Mouse (Mus musculus): ENCODE data around the gene Ints13.

The Ints13 gene

DNA sequence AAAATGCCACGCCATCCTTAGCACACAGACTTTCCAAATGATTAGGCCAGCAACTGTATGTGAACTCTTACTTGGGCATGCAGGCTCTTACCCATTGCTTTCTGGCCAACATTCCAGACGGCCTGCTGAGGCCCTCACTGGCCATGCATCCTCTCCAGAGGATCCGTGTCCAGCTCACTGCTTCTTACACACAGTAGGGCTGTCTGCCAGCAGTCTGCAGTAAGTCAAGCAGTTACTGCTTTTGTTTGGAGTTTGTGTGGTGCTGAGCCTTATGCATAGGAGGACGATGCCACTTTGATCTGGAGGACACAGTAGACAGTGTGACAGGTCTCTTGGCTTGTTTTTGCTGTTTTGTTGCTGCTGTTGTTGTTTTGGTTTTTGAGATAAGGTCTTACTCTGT lies 39.0 kb downstream of the Ints13 start:
- DNase-seq (ENCODE audit: low spot score) = no peak

DNA sequence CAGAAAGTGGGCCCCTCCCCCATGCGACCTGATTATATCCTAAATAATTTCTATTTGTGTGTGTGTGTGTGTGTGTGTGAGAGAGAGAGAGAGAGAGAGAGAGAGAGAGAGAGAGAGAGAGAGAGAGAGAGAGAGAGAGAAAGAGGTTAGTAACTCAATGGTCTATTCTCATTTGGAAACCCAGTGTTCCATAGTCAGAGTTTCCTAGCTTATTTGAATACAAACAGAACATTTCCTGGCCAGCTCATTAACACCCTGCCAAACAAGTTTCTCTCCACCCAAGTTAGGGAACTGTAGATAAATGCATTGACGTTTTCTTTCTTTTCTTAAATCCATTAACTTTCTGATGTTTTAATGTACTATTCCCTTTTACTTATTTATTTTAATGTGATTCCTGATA lies 39.6 kb downstream of the Ints13 start:
- DNase-seq (ENCODE audit: low spot score) = no peak

DNA sequence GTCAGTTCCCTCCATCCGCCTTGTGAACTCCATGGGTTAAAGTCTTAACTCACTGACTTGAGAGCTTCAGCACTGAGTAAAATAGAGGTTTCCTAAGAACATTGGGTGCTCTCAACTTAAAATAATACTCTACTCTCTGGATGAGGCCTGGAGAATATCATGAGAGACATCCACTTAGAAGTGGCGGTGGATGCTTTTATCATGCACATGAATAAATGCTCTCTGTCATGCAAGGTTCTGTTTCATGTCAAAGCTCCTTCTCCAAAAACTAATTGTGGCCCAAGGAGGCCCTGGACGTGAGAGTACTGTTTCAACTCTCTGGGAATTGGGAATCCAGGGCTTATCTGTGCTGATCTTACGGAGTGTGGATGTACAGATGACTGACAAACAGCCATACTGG lies 40.5 kb downstream of the Ints13 start:
- DNase-seq (ENCODE audit: low spot score) = peak; percentile 89

DNA sequence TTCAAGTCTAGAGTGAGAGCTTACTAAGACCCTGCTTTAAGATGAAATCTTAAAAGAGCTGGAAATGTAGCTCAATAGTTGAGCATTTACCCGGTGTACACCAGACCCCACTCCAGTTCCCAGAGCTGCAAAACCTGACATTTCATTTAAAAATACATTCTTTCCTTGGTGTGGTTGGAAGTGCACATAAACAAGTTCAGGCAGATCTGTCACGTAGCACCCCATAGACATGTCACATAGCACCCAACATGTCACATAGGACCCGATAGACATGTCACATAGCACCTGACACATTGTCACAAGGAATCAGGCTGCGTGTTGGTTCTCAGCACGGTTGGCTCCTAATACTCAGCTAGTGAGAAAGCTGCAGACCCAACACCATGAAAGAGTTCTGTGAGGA lies 42.1 kb downstream of the Ints13 start:
- no peak for DNase-seq (ENCODE audit: low spot score)

DNA sequence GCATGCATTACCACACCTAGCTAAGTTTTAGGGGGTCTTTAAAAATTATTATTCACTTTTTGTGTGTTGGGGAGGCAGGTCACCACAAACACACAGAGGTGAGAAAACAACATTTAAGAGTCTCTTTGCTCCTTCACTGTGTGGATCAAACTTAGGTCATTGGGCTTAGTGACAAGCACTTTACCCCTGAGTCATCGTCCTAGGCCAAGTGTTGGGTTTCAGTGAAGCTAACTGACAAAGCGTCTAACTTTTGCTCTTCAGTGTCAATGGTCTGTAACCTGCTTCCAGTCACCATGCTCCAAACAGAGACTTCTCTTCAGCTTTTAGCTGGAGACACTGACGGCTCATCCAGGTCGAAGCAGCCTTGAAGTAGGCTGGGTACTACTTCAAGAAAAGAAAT lies 44.5 kb downstream of the Ints13 start:
- no peak for DNase-seq (ENCODE audit: low spot score)

DNA sequence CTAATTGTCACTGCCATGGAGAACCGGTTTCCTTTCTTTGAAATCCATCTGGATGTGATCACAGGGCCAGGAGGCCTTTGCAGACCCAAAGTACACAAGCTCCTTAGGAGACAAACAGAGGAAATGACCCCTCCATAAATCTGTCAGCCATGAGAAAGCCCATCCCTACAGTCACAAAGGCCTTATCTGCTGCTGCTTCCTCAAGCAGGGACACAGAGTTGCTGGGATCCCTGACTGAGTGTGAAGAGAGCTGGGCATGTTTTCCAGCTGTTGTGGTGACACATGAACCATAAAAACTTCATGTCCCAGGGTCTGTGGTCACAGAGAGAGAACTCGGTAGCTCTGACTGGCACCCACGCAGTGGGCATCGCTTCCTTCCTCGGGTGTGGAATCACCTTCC lies 46.9 kb downstream of the Ints13 start:
- DNase-seq (ENCODE audit: low spot score) = peak; percentile 14

DNA sequence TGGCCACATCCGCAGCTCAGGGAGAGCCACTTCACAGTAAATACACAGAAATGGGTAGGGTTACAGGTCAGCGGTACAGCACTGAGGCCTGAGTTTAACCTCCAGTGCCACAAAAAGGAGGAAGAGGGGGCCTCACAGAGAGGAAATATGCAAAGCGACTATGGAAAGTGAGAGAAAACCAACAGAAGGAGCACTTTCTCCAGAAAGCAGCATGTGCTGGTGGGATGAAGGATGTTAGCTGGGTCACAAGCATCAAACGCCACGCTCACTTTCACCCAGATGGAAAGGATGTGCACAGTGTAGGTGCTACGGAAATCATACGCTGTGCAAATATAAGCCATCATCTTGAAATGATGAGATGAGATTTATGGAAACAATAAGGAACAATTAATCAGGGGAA lies 47.3 kb downstream of the Ints13 start:
- no peak for DNase-seq (ENCODE audit: low spot score)

DNA sequence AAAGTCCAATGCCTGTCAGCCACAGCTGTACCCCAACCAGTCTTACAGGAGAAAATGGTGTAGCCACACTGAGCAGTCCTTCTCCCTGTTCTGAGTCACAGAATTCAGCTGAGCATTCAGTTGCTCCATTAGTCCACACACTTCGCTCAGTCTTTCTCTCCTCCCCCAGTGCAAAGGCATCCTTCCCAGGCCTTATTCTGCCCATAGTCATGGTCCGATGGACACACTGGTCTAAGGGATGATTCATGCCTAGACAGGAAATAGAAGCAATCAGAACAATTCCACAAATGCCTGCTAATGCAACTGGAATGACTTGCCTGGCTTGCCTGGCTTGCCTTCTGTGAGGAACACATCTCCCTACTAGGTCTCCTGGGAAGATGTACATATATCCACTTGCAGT lies 50.1 kb downstream of the Ints13 start:
- DNase-seq (ENCODE audit: low spot score) = peak; percentile 46

DNA sequence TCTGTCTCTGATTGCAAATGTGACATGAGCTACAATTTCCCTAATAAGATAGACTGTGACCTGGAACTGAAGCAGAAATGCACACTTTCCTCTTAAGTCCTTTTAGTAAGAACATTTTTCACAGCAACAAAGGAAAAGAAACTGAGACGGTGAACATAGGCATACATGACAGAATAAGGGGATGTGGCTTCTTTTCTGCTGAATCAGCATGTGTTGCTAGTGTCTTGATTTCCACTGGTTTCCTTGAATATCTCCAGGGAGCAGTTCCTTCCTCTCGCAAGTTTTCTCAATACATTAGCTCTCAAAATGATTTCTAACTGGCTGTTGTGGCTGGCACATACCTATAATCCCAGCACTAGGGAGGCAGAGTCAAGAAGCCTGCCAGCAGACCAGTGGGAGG lies 52.1 kb downstream of the Ints13 start:
- no peak for DNase-seq (ENCODE audit: low spot score)

DNA sequence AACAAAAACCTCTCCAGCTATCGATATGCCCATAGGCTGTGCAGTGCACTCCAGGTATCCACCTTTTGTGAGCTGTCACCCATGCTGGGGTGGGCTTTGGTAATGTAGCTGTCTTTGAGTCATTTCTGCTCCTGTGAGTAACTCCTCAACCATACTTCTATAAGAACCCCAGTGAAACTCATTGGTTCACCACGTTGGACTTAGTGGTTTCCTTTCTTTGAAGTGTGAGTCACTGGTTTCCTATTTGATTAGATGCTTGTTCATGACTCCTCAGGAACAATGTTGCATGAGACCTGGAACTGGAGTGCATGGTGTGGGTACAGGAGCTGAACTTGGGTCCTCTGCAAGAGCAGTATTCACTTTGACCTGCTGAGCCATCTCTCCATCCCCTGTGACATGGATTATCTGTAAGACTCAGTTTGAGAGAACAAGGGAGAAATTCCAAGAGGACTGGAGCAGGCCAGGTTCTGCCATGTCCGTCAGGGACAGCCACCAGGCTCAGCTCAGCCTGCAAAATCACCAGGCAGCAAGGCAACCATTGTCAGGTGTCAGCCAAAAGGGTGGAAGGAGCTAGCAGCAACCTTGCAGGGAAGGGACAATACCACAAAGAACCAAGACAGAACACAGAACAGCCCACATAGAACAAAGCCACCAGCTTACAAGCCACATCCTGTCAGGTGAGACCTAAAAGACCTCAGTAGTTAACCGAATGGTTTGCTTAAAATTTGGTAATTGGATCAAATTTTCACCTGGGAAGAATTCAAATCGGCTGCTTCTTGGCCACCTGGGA lies 56.0 kb downstream of the Ints13 start:
- no peak for DNase-seq (ENCODE audit: low spot score)

DNA sequence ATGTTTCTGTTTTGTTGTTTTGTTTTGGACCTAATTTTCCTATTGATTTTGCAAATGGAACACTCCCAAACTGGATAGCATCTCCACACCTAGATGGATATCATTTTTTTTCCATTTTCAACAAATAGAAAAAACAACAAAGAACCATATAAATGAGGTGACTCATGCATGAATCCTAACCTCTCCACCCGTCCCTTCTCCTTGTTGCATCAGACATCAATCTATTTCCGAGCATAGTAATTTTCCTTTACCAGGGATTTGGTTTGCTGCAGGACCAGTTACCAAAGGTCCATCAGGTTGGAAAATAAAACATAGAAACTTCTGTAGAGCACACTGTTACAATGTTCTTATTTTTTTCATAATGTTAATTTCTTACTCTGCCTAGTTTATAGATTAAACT lies 58.6 kb downstream of the Ints13 start:
- DNase-seq (ENCODE audit: low spot score) = peak; percentile 20

DNA sequence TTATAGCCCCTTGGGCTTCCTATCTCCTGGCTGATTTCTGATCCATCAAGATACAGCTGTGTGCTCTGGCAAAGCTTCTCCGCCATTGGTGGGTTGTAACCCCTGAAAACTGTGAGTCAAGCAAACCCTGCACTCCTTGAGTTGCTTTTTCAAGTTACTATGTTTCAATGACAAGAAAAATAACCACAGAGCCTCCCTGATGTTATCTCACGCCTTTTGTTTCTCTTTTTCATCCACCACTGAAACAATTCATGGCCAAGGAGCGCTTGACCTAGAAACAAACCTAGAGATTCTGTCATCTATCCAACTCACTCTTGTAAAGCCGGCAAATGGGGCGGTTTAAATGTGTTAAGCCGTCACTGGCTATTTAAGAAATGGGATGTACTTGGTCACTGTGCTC lies 61.7 kb downstream of the Ints13 start:
- DNase-seq (ENCODE audit: low spot score) = peak; percentile 21

DNA sequence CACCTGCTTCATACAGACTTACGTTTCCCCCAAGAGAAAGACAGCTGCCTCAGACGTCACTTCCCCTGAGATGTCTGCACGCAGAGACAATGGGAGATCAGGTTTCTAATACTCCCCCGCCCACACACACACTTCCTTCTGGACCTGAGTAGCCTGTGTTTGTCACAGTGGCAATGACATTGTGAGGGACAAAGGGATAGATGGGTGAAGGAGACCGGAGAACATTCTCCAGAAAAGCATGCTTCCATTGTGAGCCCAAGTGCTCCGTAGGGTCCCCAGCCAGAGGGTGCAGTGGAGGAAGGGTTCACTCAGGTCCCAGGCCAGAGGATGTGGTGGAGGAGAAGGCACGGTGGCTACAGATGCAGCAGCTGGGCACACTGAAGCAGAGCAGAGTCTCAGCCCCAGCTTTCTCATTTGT lies 63.1 kb downstream of the Ints13 start:
- DNase-seq (ENCODE audit: low spot score) = no peak

DNA sequence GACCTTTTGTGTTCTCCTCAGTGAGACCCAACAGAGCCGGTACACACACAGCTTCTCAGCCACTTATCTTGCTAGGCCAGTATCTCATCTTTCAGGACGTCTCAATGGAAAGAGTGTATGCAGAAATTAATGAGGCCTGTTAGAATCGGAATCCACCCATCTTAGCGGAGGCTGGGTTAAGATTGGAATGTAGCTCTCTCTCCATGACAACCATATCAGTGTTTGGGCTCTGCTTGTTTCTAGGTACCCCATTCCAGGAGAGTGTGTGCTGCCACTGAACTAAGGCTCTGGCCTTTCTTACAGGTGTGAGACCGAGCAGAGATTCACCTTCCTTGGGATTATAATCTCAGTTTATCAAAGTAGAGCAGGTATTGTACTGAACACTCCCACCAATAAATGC lies 63.7 kb downstream of the Ints13 start:
- DNase-seq (ENCODE audit: low spot score) = no peak

DNA sequence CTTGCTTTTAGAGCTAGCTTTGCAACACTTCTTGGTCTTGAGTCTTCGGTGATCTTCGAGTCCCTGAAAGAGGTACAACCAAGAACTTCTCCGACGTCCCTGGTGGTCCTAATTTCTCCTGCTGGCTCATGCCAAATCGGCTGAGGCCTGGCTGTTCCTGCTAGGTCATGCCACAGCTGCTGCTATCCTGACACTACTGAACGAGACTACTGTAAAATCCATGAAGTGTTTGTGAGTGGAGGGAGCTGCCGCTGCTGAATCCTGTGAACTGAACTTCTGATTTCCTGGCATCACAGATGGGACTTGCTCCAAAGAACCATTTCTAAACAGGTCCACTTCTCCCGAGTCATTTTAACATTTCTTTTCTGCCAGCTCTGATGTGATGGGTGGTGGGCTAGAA lies 64.3 kb downstream of the Ints13 start:
- no peak for DNase-seq (ENCODE audit: low spot score)

DNA sequence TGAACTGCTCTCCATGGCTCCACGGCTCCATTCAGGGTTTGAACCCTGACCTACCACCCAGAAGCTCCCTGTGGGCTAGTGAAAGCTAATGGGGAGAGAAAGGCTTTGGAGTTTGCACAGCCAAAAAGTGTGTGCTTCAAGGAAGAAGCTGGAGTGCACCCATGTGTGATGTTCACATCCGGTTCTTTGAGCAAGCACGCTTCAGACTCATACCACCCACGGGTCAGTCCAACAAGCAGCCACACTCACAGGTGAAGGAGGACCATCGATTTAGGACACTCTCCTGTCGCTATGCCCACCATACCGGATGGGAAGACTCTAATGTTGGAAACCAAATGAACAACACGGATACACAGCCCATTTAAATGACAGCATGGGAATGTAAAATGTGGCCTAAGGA lies 66.1 kb downstream of the Ints13 start:
- no peak for DNase-seq (ENCODE audit: low spot score)

DNA sequence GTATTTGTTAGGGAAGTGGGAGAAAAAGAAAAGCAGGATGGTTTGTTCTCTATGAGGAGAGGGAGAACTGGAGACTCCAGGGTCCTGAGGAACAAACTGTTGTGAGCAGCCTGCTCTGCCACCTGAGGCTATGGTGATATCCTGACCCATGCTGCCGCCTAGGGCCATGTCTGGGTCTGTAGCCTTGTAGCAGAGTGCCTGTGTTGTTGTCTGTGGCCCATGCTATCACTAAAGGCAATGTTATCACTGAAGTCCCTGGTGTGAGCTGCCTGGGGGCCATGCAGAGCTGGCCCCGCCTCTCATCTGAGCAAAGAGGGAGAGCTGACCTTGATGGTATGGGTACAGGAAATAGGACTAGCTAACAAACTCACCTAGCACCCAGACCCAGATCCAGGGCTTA lies 67.7 kb downstream of the Ints13 start:
- DNase-seq (ENCODE audit: low spot score) = no peak

DNA sequence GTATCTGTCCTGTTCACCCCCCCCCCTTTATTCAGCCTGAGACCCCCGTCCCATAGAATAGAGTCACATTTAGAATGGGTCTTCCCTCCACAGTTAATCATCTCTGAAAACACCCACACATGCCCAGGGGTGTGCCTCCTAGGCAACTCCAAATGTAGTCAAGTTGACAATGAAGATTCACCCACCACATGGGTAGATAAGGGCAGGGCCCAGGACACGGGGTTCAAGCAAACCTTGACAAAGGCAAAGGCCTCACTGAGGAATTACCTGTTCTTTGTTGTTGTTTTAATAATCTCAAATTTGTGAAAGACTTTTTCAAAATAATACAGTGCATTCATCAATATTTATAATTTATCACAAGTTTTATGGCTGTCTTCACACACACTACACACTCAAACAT lies 73.2 kb downstream of the Ints13 start:
- no peak for DNase-seq (ENCODE audit: low spot score)

DNA sequence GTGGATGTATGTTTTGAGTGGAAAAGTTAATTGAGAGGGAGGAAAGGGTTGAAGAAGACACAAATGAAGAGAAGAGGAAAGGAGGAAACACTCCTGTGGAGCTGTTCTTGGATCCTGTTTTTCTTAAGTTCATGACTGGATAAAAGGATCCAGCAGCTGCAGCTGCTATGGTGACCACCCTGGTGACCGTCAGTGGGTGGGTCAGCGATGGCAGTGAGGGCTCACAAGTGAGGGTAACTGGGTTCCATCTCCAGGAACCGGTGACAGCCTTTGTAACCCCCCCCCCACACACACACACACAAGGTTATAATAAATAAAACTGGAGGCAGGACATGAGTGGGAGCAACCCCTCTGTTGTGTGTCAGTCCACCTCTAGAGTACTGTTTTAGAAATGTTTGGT lies 74.8 kb downstream of the Ints13 start:
- no peak for DNase-seq (ENCODE audit: low spot score)

DNA sequence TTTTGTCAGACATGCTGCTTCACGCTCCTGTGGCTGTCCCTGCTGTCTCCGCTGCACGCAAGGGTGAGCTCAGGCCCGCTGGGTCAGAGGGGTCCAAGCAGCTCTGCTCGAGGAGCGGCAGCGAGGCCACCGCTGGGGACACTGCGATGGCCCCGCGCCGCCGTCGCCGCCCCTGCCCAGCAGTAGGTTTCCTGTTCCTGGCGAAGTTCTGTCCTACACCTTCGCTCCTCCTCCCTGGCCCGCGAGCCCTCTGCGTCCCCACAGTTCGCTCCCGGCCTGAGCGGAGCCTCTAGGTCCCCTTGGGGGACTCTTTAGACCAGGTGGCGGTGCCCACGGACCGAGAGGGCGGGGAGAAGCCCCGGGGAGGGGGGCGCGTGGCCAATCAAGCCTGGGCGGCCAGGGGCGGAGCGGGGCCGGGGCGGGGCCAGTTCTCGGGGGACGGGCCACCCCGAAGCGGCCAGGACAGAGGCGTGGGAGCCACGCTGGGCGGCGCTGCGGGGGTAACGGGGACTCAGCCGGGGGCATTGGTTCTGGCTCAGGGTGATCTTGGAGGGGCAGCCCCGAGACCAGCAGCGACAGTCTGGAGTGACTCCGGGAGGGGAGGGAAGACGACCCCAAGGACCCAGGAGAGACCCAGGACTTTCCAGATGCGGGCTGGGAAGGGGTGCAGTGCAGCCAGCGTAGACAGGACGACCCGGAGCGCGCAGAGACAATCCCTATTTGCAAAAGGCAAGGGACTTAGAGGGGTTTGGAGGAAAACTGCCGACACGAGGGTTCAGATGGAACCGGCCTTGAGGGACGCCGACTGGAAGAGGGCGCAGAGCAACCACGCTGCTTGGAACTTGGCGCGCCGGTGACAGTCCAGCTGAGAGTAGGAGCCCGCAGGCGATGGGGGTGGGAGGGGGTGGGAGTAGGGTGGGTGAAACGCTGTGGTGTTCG lies 75.5 kb downstream of the Ints13 start, which contains the start of gene Itpr2:
Gene Itpr2, minus strand, starts transcription at position 358 of the 939 bp plus-strand sequence.
- peak; percentile 83 for DNase-seq (ENCODE audit: low spot score)

DNA sequence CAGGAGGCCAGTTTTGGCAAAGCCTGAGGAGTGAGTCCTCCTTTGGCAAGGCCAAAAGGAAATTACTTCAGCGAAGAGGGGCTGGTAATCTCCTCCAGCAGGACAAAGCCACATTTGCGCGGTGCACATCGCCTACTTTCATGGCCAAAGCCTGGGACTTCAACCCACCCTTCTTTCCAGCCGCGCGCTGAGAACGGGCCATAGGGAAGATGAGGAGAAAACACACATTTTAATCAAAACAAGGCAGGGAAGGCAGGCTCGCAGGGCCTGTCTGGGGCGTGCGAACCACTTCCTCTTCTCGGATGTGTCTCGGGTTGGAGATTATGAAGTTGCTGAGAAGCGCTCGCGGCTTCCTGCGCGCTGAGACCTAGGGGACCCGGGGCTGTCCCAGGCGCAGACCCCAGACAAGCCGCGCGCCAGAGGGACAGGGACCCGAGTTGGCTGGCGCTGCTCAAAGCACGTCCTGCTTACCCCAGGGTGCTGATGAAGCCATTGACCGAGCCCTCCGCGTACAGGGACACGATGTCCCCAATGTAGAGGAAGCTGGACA lies 76.2 kb downstream of the Ints13 start:
- peak; percentile 39 for DNase-seq (ENCODE audit: low spot score)

DNA sequence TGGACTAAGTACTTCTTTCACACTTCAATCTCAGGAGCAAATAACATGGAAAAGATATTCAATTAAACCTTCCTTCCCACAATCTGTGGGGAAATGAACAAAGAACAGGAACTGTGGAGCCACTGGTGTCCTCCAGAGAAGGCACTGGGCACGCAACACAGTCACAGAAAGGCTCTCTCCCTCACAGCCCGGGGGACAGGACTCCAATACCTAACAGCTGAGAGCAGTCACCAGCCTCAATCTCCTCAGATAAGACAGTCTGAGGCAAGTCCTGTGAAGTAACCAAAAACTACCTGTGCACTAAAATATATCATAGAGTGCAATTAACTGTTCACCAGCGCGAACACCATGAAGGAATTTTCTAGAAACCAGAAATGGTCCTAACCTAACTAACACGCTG lies 76.9 kb downstream of the Ints13 start:
- no peak for DNase-seq (ENCODE audit: low spot score)

DNA sequence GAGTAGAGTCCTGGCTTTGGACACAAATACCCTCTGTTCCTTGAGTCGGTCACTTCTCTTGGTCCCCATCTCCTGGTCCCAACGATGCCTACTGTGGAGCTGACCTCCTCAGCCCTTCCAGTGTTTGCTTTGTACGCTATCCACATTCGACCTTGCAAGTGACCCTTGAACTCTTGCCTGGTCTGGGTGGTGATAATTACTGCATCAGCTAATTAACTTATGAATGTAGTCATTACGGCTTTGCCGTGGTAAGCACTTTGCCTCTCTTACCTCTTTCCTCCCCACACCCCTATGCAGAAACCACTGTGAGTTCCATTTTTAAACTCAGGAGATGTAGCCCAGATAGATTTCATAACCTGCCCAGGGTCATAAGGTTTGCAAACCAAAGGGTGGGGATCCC lies 77.4 kb downstream of the Ints13 start:
- DNase-seq (ENCODE audit: low spot score) = no peak

Measured in MN1 (cell line).